Mouse (Mus musculus) monocyte, adult 5-6 weeks (primary cell): Measurements from ENCODE around the gene Fam173a. TPM values are rescaled to one million over a fixed set of nuclear protein-coding genes. Genes with fewer than 3 reads are reported as not detected.

ENCODE experiments used
- ATAC-seq: fragments of 153-309, 156-312 bp; replicated peaks from 2 replicates; pipeline ENCODE4 v1.8.0; 2017; ENCODE audit warnings: mild to moderate bottlenecking; ENCODE audit not compliant: low TSS enrichment, insufficient number of reproducible peaks, severe bottlenecking, poor library complexity, low FRiP score
- total RNA-seq: library from RNA; stranded (forward); fragments of 200-1000, 200-491, 200-594 nt; gene quantifications from 3 replicates; pipeline ENCODE4 v1.2.3, GENCODE M21; 2017

Gene Fam173a
- total RNA-seq, 1 experiment from 2014 or later = 30.7 TPM

GRCm38 (mm10) chr17:25830200-25830753 lies 37.6 kb upstream of the Fam173a start:
- no peak for ATAC-seq

- ATAC-seq = no peak
Measured at GRCm38 (mm10) chr17:25829558-25830017, 36.9 kb upstream of the Fam173a start.

GRCm38 (mm10) chr17:25828712-25829557 lies 36.2 kb upstream of the Fam173a start, which contains the start of gene Jmjd8:
Gene Jmjd8, plus strand, starts transcription at chr17:25828867.
- ATAC-seq = peak; percentile 33

GRCm38 (mm10) chr17:25828223-25828594 lies 35.5 kb upstream of the Fam173a start:
- no peak for ATAC-seq

GRCm38 (mm10) chr17:25827546-25828222 lies 35.0 kb upstream of the Fam173a start:
- no peak for ATAC-seq

GRCm38 (mm10) chr17:25827011-25827410 lies 34.3 kb upstream of the Fam173a start:
- ATAC-seq = no peak

GRCm38 (mm10) chr17:25825984-25826570 lies 33.4 kb upstream of the Fam173a start:
- ATAC-seq = no peak

GRCm38 (mm10) chr17:25825311-25825710 lies 32.6 kb upstream of the Fam173a start:
- no peak for ATAC-seq

- ATAC-seq = no peak
Measured at GRCm38 (mm10) chr17:25824362-25825142, 31.9 kb upstream of the Fam173a start.

- peak; percentile 83 for ATAC-seq
Measured at GRCm38 (mm10) chr17:25823452-25823851, 30.8 kb upstream of the Fam173a start, which contains the start of gene Wdr24. Gene Wdr24, plus strand, starts transcription at chr17:25823627.

- ATAC-seq = no peak
Measured at GRCm38 (mm10) chr17:25818851-25819780, 26.4 kb upstream of the Fam173a start.

- no peak for ATAC-seq
Measured at GRCm38 (mm10) chr17:25817662-25818061, 25.0 kb upstream of the Fam173a start.

- peak; percentile 78 for ATAC-seq
Measured at GRCm38 (mm10) chr17:25813471-25813870, 20.8 kb upstream of the Fam173a start.

GRCm38 (mm10) chr17:25810890-25811289 lies 18.2 kb upstream of the Fam173a start:
- no peak for ATAC-seq

GRCm38 (mm10) chr17:25809606-25810340 lies 17.1 kb upstream of the Fam173a start:
- no peak for ATAC-seq

GRCm38 (mm10) chr17:25808789-25809605 lies 16.3 kb upstream of the Fam173a start, which contains the start of gene Fbxl16:
Gene Fbxl16, plus strand, starts transcription at chr17:25809085.
- no peak for ATAC-seq
